Mouse (Mus musculus) ES-E14 (cell line): ENCODE data around the gene Celf3. TPM values are rescaled to one million over a fixed set of nuclear protein-coding genes. Genes with fewer than 3 reads are reported as not detected.

ENCODE experiments used
- DNase-seq: peaks from one replicate; pipeline ENCODE4 v3.0.0-alpha.2; 2013; ENCODE audit warnings: low read depth, low spot score
- H3K27ac ChIP-seq: 2 replicates; pipeline ENCODE4 v1.5.1; 2012; ENCODE audit warnings: low read depth, mild to moderate bottlenecking, low read length, moderate library complexity, mixed read lengths; ENCODE audit not compliant: poor library complexity, insufficient read depth, severe bottlenecking
- H3K36me3 ChIP-seq: 2 replicates; pipeline ENCODE4 v1.6.1; 2012; ENCODE audit warnings: mild to moderate bottlenecking, low read length, moderate library complexity, mixed read lengths; ENCODE audit not compliant: control insufficient read depth, poor library complexity, insufficient read depth, severe bottlenecking
- H3K4me1 ChIP-seq, 2 experiments: fragments of 150-350 bp in 1 of 2; sonication (generic) in 1 of 2; 2 replicates each; pipeline ENCODE4 v1.6.1; 2012; ENCODE audit warnings: low read length in 2 of 2, mild to moderate bottlenecking in 1 of 2, mixed read lengths in 1 of 2; ENCODE audit not compliant: control insufficient read depth in 2 of 2, insufficient read depth in 2 of 2, poor library complexity in 1 of 2
- H3K4me3 ChIP-seq, 2 experiments: fragments of 150-350 bp in 1 of 2; sonication (generic) in 1 of 2; 2 replicates each; pipeline ENCODE4 v1.5.1; 2012; ENCODE audit warnings: low read length in 2 of 2, low read depth in 1 of 2, mild to moderate bottlenecking in 1 of 2, mixed read lengths in 1 of 2; ENCODE audit not compliant: insufficient read depth in 1 of 2, poor library complexity in 1 of 2, severe bottlenecking in 1 of 2
- H3K9ac ChIP-seq: 2 replicates; pipeline ENCODE4 v1.6.1; 2012; ENCODE audit warnings: low read depth, mild to moderate bottlenecking, low read length, mixed read lengths; ENCODE audit not compliant: poor library complexity, insufficient read depth, severe bottlenecking
- H3K9me3 ChIP-seq: fragments of 150-350 bp; sonication (generic); 2 replicates; pipeline ENCODE4 v1.6.1; 2012; ENCODE audit warnings: low read depth, mild to moderate bottlenecking, low read length; ENCODE audit not compliant: control insufficient read depth, insufficient read depth
- CHD2 ChIP-seq: IDR thresholded peaks from 2 replicates; pipeline ENCODE4 v1.6.1; 2014; ENCODE audit warnings: mild to moderate bottlenecking, low read depth, low read length, inconsistent platforms
- HCFC1 ChIP-seq: IDR thresholded peaks from 2 replicates; pipeline ENCODE4 v1.6.1; 2012; ENCODE audit warnings: low read length, inconsistent platforms, borderline replicate concordance; ENCODE audit not compliant: insufficient read depth
- MAFK ChIP-seq: IDR thresholded peaks from 2 replicates; pipeline ENCODE4 v1.6.1; 2014; ENCODE audit warnings: mild to moderate bottlenecking, low read depth, low read length, inconsistent platforms; ENCODE audit not compliant: insufficient read depth
- ZC3H11A ChIP-seq: IDR thresholded peaks from 2 replicates; pipeline ENCODE4 v1.6.1; 2012; ENCODE audit warnings: low read depth, mild to moderate bottlenecking, inconsistent platforms, low read length, borderline replicate concordance
- ZNF384 ChIP-seq: IDR thresholded peaks from 2 replicates; pipeline ENCODE4 v1.6.1; 2012; ENCODE audit warnings: low read depth, low read length, inconsistent platforms
- in situ Hi-C, 2 experiments: fragments of 600-800 bp; cut with MboI; formaldehyde crosslinking; loops; one replicate each; pipeline ENCODE4 v1.15.1; 2025; ENCODE audit warnings: low sequenced_read_pairs in 2 of 2, inconsistent platforms in 1 of 2; ENCODE audit not compliant: unreplicated experiment in 2 of 2
- total RNA-seq: library from RNA; depleted of rRNA; stranded (reverse); fragments of 300-350 nt; gene quantifications from 2 replicates; pipeline ENCODE4 v1.2.3, GENCODE M21; 2012

The Celf3 gene
- total RNA-seq, 1 experiment = 0.27 TPM

DNA sequence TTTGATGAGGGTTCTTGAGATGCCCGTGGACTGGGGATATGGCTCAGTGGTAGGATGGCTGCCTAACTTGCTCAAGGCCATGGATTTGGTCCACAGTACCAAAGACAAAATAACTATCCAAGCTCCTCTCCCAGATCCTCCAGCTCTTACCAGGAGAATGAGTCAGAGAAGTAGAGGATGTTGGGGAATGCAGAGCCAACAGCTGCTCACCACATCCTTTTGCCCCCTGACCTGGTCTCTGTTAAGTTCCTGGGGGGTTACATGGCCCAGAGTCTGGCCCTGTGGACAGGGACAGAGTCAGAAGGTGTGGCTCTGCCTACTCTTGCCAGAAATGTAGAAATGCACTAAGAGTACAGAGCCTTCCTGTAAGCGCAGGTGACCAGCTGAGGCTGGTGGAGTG lies 18.3 kb upstream of the Celf3 start:
- H3K4me1 ChIP-seq = peaks cover under 1 to 2% of the 10 kb centered on the region in 2 experiments; a peak in 1 of 4 replicates
- no peak overlapping the region for H3K27ac ChIP-seq
- no peak for DNase-seq
- in situ Hi-C loops = no loop called here
- no peak overlapping the region for H3K9ac ChIP-seq
- no peaks in the 10 kb centered on the region for H3K9me3 ChIP-seq
- no peak for TF ChIP-seq ZNF384
- no peak for TF ChIP-seq ZC3H11A
- TF ChIP-seq MAFK = no peak
- no peak for TF ChIP-seq HCFC1
- no peak for TF ChIP-seq CHD2
- H3K36me3 ChIP-seq = no peaks in the 10 kb centered on the region
- H3K4me3 ChIP-seq = no peak overlapping the region

- Histone ChIP-seq H3K4me3 (no peak overlapping the region), H3K27ac (no peak overlapping the region), H3K36me3 (no peaks in the 10 kb centered on the region), H3K9me3 (no peaks in the 10 kb centered on the region), H3K9ac (no peak overlapping the region), H3K4me1 (peaks cover 1 to 7% of the 10 kb centered on the region in 2 experiments; a peak in 1 of 4 replicates)
- TF ChIP-seq ZC3H11A = no peak
- TF ChIP-seq MAFK = no peak
- no peak for TF ChIP-seq HCFC1
- TF ChIP-seq CHD2 = no peak
- no peak for TF ChIP-seq ZNF384
- in situ Hi-C loops = no loop called here
- DNase-seq = no peak
Measured at GRCm38 (mm10) chr3:94463926-94464578, 14.0 kb upstream of the Celf3 start.

DNA sequence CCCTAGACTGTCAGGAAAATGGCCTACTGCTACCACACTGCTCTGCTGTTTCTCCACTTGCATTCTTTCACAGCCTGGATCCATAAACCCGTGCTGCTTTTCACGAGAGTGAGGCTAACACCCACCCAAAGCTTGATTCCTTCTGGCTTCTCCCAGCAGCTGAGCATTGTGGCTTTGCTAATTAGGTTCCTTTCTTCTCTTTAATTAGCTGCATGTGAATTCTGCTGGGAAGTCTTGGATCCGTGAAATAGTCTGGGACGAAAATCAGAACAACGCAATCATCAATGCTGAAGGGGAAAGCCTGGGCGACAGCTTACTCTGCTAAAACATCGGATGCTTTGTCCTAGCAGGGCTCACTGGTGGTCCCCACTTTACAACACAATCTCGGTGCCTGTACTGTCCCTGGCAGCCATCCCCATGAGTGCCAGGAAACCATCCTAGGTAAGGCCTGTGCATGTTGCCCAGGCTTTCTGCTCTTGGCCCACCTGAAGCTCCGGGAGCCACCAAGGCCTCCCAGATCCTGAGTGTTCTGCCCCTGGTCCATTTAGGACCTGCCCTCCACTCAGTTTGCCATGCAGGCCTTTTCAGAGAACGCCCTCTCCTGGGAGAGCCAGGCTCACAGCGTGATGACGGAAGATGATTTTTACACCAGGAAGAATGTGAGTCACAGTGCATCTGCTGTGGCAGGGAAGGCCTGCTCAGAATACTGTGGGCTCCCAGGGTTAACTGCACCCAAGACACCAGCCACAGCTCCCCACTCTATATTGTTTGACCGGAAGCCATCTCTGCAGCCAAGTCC lies 12.3 kb upstream of the Celf3 start:
- H3K4me1 ChIP-seq = peaks cover 1 to 10% of the 10 kb centered on the region in 2 experiments; a peak in 1 of 4 replicates
- H3K9me3 ChIP-seq = no peaks in the 10 kb centered on the region
- H3K4me3 ChIP-seq = no peak overlapping the region
- in situ Hi-C loops = no loop called here
- no peak overlapping the region for H3K27ac ChIP-seq
- H3K36me3 ChIP-seq = no peaks in the 10 kb centered on the region
- no peak for DNase-seq
- no peak overlapping the region for H3K9ac ChIP-seq
- TF ChIP-seq MAFK (no peak), HCFC1 (no peak), ZC3H11A (no peak), ZNF384 (no peak), CHD2 (no peak)

- Histone ChIP-seq H3K36me3 (no peaks in the 10 kb centered on the region), H3K27ac (no peak overlapping the region), H3K4me1 (peaks cover 1 to 10% of the 10 kb centered on the region in 2 experiments; a peak in 1 of 4 replicates), H3K9me3 (no peaks in the 10 kb centered on the region), H3K9ac (no peak overlapping the region), H3K4me3 (no peak overlapping the region)
- DNase-seq = no peak
- in situ Hi-C loops = no loop called here
- no peak for TF ChIP-seq MAFK
- TF ChIP-seq ZNF384 = no peak
- TF ChIP-seq CHD2 = no peak
- no peak for TF ChIP-seq HCFC1
- no peak for TF ChIP-seq ZC3H11A
Measured at GRCm38 (mm10) chr3:94468931-94469330, 9.2 kb upstream of the Celf3 start.
